Mouse (Mus musculus): ENCODE data around the gene Iqcf3. TPM values are rescaled to one million over a fixed set of nuclear protein-coding genes. Genes with fewer than 3 reads are reported as not detected.

Iqcf3 gene
- polyA plus RNA-seq, 1 experiment from 2014 or later = not detected

GRCm38 (mm10) chr9:106459946-106460345, 101.5 kb downstream of the Iqcf3 start:
- ATAC-seq (replicated peaks; ENCODE audit: low FRiP score, low TSS enrichment, low read depth) (no peak), DNase-seq (ENCODE audit: low spot score) (no peak)
- H3K4me3 ChIP-seq (ENCODE audit: low read depth, low read length) = no peak overlapping the region
- no peaks in the 10 kb centered on the region for H3K27me3 ChIP-seq (replicated peaks; ENCODE audit: control insufficient read depth, insufficient read depth, low read length)
- no peak overlapping the region for H3K27ac ChIP-seq (ENCODE audit: low read depth)
- H3K4me2 ChIP-seq (ENCODE audit: low read length) = no peak overlapping the region
- no peaks in the 10 kb centered on the region for H3K9me3 ChIP-seq (ENCODE audit: control insufficient read depth, low read length)
- no peak overlapping the region for H3K9ac ChIP-seq (ENCODE audit: low read length)
- 81% methylated on average over 15 of the region's 15 CpGs for WGBS
- peaks cover 26% of the 10 kb centered on the region for H3K4me1 ChIP-seq (replicated peaks; ENCODE audit: control insufficient read depth, insufficient read depth, low read length)
- H3K36me3 ChIP-seq (ENCODE audit: control insufficient read depth, insufficient read depth, low read length) = peaks cover 47% of the 10 kb centered on the region

- Histone ChIP-seq H3K9ac (ENCODE audit: low read length) (no peak overlapping the region), H3K27me3 (replicated peaks; ENCODE audit: control insufficient read depth, insufficient read depth, low read length) (no peaks in the 10 kb centered on the region)
- 77% methylated on average over 5 of the region's 5 CpGs for WGBS
These were observed 103.5 kb downstream of the Iqcf3 start for GRCm38 (mm10) chr9:106457920-106458319.

GRCm38 (mm10) chr9:106457163-106457559, 104.3 kb downstream of the Iqcf3 start:
- DNase-seq (ENCODE audit: low spot score) = no peak
- WGBS = 46% methylated on average over 9 of the region's 9 CpGs
- Histone ChIP-seq H3K36me3 (ENCODE audit: control insufficient read depth, insufficient read depth, low read length) (peaks cover 30% of the 10 kb centered on the region), H3K4me3 (ENCODE audit: low read depth, low read length) (no peak overlapping the region), H3K4me1 (replicated peaks; ENCODE audit: control insufficient read depth, insufficient read depth, low read length) (peaks cover 41% of the 10 kb centered on the region), H3K4me2 (ENCODE audit: low read length) (peak overlapping the region; percentile 81), H3K27me3 (replicated peaks; ENCODE audit: control insufficient read depth, insufficient read depth, low read length) (no peaks in the 10 kb centered on the region), H3K27ac (ENCODE audit: low read depth) (peak overlapping the region; percentile 27; the same call in 1 of the 2 replicates), H3K9me3 (ENCODE audit: control insufficient read depth, low read length) (no peaks in the 10 kb centered on the region), H3K9ac (ENCODE audit: low read length) (0 out of 2 replicates have a peak overlapping the region, but pooled peaks have one; percentile 10)
- ATAC-seq (replicated peaks; ENCODE audit: low FRiP score, low TSS enrichment, low read depth) = no peak

More at GRCm38 (mm10) chr9:106457920-106458319, 103.5 kb downstream of the Iqcf3 start:
- Histone ChIP-seq H3K27ac (ENCODE audit: low read depth) (no peak overlapping the region), H3K4me1 (replicated peaks; ENCODE audit: control insufficient read depth, insufficient read depth, low read length) (peaks cover 35% of the 10 kb centered on the region), H3K4me3 (ENCODE audit: low read depth, low read length) (no peak overlapping the region), H3K9me3 (ENCODE audit: control insufficient read depth, low read length) (no peaks in the 10 kb centered on the region), H3K36me3 (ENCODE audit: control insufficient read depth, insufficient read depth, low read length) (peaks cover 36% of the 10 kb centered on the region), H3K4me2 (ENCODE audit: low read length) (no peak overlapping the region)
- ATAC-seq (replicated peaks; ENCODE audit: low FRiP score, low TSS enrichment, low read depth) (no peak), DNase-seq (ENCODE audit: low spot score) (no peak)

- ATAC-seq (replicated peaks; ENCODE audit: low FRiP score, low TSS enrichment, low read depth) = no peak
- Histone ChIP-seq H3K9me3 (ENCODE audit: control insufficient read depth, low read length) (no peaks in the 10 kb centered on the region), H3K36me3 (ENCODE audit: control insufficient read depth, insufficient read depth, low read length) (peaks cover 24% of the 10 kb centered on the region; the same call in 1 of the 2 replicates), H3K27ac (ENCODE audit: low read depth) (peak overlapping the region; percentile 27; the same call in 1 of the 2 replicates), H3K9ac (ENCODE audit: low read length) (peak overlapping the region; percentile 27), H3K4me3 (ENCODE audit: low read depth, low read length) (no peak overlapping the region), H3K27me3 (replicated peaks; ENCODE audit: control insufficient read depth, insufficient read depth, low read length) (no peaks in the 10 kb centered on the region), H3K4me2 (ENCODE audit: low read length) (peak overlapping the region; percentile 81), H3K4me1 (replicated peaks; ENCODE audit: control insufficient read depth, insufficient read depth, low read length) (peaks cover 41% of the 10 kb centered on the region)
- 42% methylated on average over 15 of the region's 15 CpGs for WGBS
- no peak for DNase-seq (ENCODE audit: low spot score)
These were observed 104.9 kb downstream of the Iqcf3 start for GRCm38 (mm10) chr9:106456325-106457162.

GRCm38 (mm10) chr9:106454888-106455681, 106.3 kb downstream of the Iqcf3 start:
- Histone ChIP-seq H3K36me3 (ENCODE audit: control insufficient read depth, insufficient read depth, low read length) (0 out of 2 replicates have a peak, but pooled peaks cover 13% of the 10 kb centered on the region), H3K4me3 (ENCODE audit: low read depth, low read length) (peak overlapping the region; percentile 67), H3K4me2 (ENCODE audit: low read length) (peak overlapping the region; percentile 81), H3K4me1 (replicated peaks; ENCODE audit: control insufficient read depth, insufficient read depth, low read length) (peaks cover 56% of the 10 kb centered on the region), H3K9ac (ENCODE audit: low read length) (peak overlapping the region; percentile 71), H3K27ac (ENCODE audit: low read depth) (peak overlapping the region; percentile 78; the same call in 1 of the 2 replicates), H3K9me3 (ENCODE audit: control insufficient read depth, low read length) (no peaks in the 10 kb centered on the region), H3K27me3 (replicated peaks; ENCODE audit: control insufficient read depth, insufficient read depth, low read length) (no peaks in the 10 kb centered on the region)
- peak; percentile 9; the same call in 1 of the 2 replicates for ATAC-seq (replicated peaks; ENCODE audit: low FRiP score, low TSS enrichment, low read depth)
- no peak for DNase-seq (ENCODE audit: low spot score)
- 4% methylated on average over 17 of the region's 17 CpGs for WGBS

- 2% methylated on average over 18 of the region's 20 CpGs for WGBS
- H3K4me1 ChIP-seq (replicated peaks; ENCODE audit: control insufficient read depth, insufficient read depth, low read length) = peaks cover 62% of the 10 kb centered on the region
- ATAC-seq (replicated peaks; ENCODE audit: low FRiP score, low TSS enrichment, low read depth) = peak; percentile 6
These were observed 107.2 kb downstream of the Iqcf3 start for GRCm38 (mm10) chr9:106454071-106454761.

GRCm38 (mm10) chr9:106453271-106454070, 108.0 kb downstream of the Iqcf3 start, which contains the start of gene Pcbp4:
TSS of gene Pcbp4 (plus strand) at chr9:106453291.
- H3K27ac ChIP-seq (ENCODE audit: low read depth) = peak within 1 kb of the TSS; percentile 78
- H3K4me2 ChIP-seq (ENCODE audit: low read length) = peak within 1 kb of the TSS; percentile 81
- peak within 1 kb of the TSS; percentile 67 for H3K4me3 ChIP-seq (ENCODE audit: low read depth, low read length)
- H3K36me3 ChIP-seq (ENCODE audit: control insufficient read depth, insufficient read depth, low read length) = 0 out of 2 replicates have a peak, but pooled peaks cover 9% of the 10 kb centered on the region
- under 1% methylated on average over 39 of the region's 74 CpGs for WGBS
- ATAC-seq (replicated peaks; ENCODE audit: low FRiP score, low TSS enrichment, low read depth) = peak; percentile 77
- DNase-seq (ENCODE audit: low spot score) = peak; percentile 89
- peak within 1 kb of the TSS; percentile 71 for H3K9ac ChIP-seq (ENCODE audit: low read length)
- peaks cover 66% of the 10 kb centered on the region for H3K4me1 ChIP-seq (replicated peaks; ENCODE audit: control insufficient read depth, insufficient read depth, low read length)
- no peaks in the 10 kb centered on the region for H3K9me3 ChIP-seq (ENCODE audit: control insufficient read depth, low read length)
- H3K27me3 ChIP-seq (replicated peaks; ENCODE audit: control insufficient read depth, insufficient read depth, low read length) = no peaks in the 10 kb centered on the region

More at GRCm38 (mm10) chr9:106454071-106454761, 107.2 kb downstream of the Iqcf3 start:
- no peak for DNase-seq (ENCODE audit: low spot score)
- no peaks in the 10 kb centered on the region for H3K27me3 ChIP-seq (replicated peaks; ENCODE audit: control insufficient read depth, insufficient read depth, low read length)
- peak overlapping the region; percentile 67 for H3K4me3 ChIP-seq (ENCODE audit: low read depth, low read length)
- H3K9ac ChIP-seq (ENCODE audit: low read length) = peak overlapping the region; percentile 71
- 0 out of 2 replicates have a peak, but pooled peaks cover 9% of the 10 kb centered on the region for H3K36me3 ChIP-seq (ENCODE audit: control insufficient read depth, insufficient read depth, low read length)
- H3K4me2 ChIP-seq (ENCODE audit: low read length) = peak overlapping the region; percentile 81
- H3K9me3 ChIP-seq (ENCODE audit: control insufficient read depth, low read length) = no peaks in the 10 kb centered on the region
- H3K27ac ChIP-seq (ENCODE audit: low read depth) = peak overlapping the region; percentile 78
